Mouse (Mus musculus) megakaryocyte progenitor cell, adult 5-6 weeks (primary cell): Measurements from ENCODE around the gene Aldh8a1. TPM values are rescaled to one million over a fixed set of nuclear protein-coding genes. Genes with fewer than 3 reads are reported as not detected.
A peak's percentile ranks its signal among the peaks of the same experiment; 100 is the strongest.
"Not testable (repeated sequence)": the region's sequence is repeated elsewhere in the genome, so short reads cannot be mapped to it uniquely, and the experiment has no call there.

Experiments
- ATAC-seq: replicated peaks from 2 replicates; pipeline ENCODE4 v1.8.0; 2016; ENCODE audit warnings: mild to moderate bottlenecking, moderate TSS enrichment, inconsistent platforms; ENCODE audit not compliant: poor library complexity
- total RNA-seq, 2 experiments: library from RNA; stranded (forward) in 1 of 2; stranded (reverse) in 1 of 2; fragments of 157-497, 149-512 nt in 1 of 2; fragments of 200-1000 nt in 1 of 2; gene quantifications; 2 replicates each; pipeline versions ENCODE4 v1.2.3 to v1.2.4; 2015 to 2017

Gene Aldh8a1
- total RNA-seq, 2 experiments from 2014 or later: not detected

- ATAC-seq: no peak
Observed at GRCm38 (mm10) chr10:21366471-21366870, 10.6 kb upstream of the Aldh8a1 start.

DNA sequence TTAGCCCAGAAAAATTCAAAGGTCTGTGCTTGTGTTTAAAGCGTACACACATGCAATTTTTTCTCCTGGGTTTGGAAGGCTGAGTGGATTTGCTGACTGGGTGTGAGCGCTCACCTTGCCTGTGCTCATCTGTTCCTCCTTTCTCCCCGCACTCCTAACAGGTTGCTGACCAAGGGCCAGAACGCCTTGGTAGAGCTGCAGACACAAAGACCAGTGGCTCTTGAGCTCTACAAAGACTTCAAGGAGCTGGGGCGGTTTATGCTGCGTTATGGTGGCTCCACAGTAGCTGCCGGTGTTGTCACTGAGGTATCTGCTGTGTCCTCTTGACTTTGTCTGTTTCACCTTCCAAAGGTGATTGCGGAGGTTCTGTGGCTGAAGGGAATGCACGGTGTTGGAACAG, 9.6 kb upstream of the Aldh8a1 start:
- no peak for ATAC-seq

DNA sequence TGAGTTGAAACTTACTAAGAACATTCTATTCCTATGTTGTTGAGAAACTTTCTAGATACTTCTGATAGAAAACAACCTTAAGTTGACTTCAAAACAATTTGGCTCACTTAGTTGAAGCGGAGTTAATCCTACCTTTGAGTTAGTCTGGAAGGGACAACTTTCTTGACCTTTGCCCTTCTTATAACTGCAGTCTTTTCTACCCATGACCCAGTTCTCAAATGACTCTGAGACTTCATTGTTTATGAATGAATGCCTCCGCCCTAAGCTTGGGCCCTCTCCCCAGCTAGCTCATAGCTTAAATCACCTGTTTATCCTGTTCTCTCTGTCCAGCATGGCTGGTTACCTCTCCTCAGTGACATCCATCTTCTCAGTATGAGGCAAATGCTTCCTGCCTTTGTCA, 7.5 kb upstream of the Aldh8a1 start:
- no peak for ATAC-seq

GRCm38 (mm10) chr10:21372271-21372670, 4.8 kb upstream of the Aldh8a1 start:
- no peak for ATAC-seq

DNA sequence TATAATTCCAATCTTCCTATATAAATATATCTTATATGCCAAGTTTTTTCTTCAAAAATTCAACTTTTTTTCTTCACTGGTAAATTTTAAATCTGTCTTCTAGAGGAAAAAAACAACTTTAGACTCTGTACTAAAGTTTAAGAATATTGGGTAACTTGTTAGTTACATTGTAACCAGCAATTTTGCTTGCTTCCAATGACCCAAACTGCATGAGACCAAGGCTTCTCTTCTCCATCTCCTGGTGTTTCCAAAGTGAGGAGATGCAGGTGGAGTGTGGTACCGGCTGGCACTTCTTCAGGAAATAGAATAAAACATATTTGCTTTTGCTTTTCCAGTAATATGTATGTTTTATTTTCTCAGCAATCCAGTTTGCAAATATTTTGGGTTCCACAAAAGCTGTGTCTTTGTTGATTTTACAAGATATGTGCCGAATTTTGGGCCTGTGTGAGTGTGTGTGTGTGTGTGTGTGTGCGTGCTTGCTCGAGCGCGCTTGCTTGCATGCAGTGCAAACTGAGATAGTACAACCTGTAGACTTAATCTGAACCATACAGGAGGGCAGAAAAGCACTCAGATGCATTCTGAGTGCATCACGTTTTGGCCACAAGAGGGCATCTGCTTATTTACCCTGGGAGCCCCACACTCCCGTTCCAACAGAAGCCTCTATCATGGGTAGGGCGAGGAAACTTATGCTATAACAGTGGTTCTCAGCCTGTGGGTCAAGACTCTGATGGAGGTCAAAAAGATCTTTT, 1.3 kb downstream of the Aldh8a1 start:
- peak; percentile 87 for ATAC-seq

DNA sequence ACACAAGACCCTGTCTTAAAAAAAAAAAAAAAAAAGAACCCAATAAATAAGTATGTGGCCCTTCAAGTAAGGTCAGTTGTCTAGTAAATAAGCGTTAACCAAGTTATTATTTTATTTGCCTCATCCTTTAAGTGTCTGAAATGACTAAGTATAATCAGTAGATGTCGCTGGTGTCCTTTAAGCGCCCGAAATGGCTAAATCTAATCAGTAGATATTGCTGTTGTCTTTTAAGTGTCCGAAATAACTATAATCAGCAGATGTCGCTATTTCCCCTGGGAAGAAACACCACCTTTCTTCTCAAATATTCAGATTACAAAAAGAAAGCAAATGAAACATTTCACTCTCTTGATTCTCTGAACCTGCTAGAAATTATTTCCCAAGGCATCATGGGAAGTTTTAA, 5.8 kb downstream of the Aldh8a1 start:
- ATAC-seq: peak; percentile 81

DNA sequence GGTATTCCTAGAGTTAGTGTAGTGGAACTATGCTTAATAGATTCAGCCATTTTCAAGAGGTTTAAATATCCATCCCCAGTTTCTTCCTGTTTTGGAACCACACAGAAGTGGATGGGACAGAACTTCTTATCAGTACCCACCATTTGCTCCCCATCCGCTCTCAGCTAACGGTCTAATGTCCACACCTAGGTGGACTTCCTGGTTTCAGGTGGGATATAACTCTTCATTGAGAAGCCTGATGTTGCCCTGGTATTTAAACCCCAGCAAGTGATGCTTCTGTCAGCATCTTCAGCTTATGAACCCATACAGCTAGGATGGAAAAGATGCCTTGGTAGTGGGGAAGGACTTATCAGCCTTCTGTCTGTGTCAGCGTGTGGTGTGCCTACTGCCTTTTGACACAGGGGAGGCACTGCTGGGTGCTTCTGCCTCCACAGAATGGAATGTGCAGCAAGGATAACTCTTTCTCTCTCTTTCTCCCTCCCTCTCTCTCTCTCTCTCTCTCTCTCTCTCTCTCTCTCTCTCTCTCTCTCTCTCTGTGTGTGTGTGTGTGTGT, 8.1 kb downstream of the Aldh8a1 start:
- peak; percentile 52 for ATAC-seq

DNA sequence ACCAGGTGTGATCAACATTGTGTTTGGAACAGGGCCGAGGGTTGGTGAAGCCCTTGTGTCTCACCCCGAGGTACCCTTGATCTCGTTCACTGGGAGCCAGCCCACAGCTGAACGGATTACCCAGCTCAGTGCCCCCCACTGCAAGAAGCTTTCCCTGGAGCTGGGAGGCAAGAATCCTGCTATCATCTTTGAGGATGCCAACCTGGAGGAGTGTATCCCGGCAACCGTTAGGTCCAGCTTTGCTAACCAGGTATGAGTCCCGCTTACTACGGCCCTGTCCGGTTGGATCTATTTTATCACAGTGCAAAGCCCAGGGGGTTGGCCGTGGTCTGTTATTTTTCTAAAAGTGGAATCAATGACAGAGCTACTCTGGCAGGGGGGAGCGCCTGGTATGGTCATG, 12.0 kb downstream of the Aldh8a1 start:
- ATAC-seq: no peak

GRCm38 (mm10) chr10:21390440-21390839, 13.3 kb downstream of the Aldh8a1 start:
- no peak for ATAC-seq

DNA sequence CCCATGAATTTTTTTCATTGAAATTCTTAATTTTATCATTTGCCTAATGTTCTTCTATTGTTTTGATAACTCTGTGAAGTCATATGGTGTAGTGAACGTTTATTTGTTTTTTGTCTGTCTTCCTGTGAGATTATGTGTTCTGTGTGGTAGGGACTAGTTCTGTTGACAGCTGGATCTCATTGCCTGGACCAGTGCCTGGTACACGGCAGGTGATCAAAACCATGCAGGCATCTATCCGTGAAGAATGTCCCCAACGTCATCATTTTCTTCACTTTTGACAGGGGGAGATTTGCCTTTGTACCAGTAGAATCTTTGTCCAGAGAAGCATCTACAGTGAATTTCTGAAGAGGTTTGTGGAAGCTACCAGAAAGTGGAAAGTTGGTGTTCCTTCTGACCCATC, 14.2 kb downstream of the Aldh8a1 start:
- no peak for ATAC-seq

DNA sequence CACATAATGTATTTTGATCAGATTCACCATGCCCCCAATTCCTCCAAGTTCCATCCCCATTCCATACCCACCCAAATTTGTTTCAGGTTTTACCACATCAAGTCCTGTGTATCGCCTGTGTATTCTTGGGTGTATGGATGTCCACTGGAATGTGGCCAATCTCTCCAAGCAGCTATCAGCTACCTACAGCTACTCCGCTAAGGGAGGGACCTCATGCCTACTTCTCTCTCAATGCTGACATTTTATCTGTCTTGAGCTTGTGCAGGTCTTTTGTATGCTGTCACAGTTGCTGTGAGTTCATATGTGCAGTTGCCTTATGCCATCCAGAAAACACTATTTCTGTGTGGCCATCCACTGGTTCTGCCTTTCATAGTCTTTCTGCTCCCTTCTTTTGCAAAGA, 16.3 kb downstream of the Aldh8a1 start:
- peak; percentile 57 for ATAC-seq

GRCm38 (mm10) chr10:21395426-21396139, 18.5 kb downstream of the Aldh8a1 start:
- ATAC-seq: peak; percentile 57

DNA sequence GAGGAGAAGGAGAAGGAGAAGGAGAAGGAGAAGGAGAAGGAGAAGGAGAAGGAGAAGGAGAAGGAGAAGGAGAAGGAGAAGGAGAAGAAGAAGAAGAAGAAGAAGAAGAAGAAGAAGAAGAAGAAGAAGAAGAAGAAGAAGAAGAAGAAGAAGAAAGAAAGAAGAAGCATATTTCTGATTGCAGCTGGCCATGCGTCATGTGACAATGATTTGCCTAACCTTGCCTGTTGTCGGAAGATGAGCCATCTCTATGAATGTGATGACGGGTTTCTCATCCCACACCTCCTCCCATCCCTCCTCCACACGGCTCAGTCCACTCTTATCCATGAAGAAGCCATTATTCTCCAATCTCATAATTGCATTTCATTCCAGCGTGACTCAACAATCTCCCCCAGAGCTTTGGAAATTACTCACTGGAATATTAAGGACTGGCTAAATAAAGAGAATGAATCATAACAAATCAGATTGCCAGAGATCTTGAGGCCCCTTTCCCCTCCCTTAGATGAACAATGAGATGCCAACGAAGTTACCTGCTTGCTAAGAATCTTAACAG, 21.9 kb downstream of the Aldh8a1 start:
- not testable (repeated sequence) for ATAC-seq

- ATAC-seq: no peak
Observed at GRCm38 (mm10) chr10:21399622-21400021, 22.5 kb downstream of the Aldh8a1 start.

GRCm38 (mm10) chr10:21400031-21400430, 22.9 kb downstream of the Aldh8a1 start:
- peak; percentile 68 for ATAC-seq

- ATAC-seq: no peak
Observed at GRCm38 (mm10) chr10:21400453-21400852, 23.4 kb downstream of the Aldh8a1 start.

GRCm38 (mm10) chr10:21401259-21401658, 24.2 kb downstream of the Aldh8a1 start:
- no peak for ATAC-seq

- ATAC-seq: no peak
Observed at GRCm38 (mm10) chr10:21404822-21405221, 27.7 kb downstream of the Aldh8a1 start.

- ATAC-seq: no peak
Observed at GRCm38 (mm10) chr10:21405707-21406534, 28.8 kb downstream of the Aldh8a1 start.

- no peak for ATAC-seq
Observed at GRCm38 (mm10) chr10:21410711-21411110, 33.6 kb downstream of the Aldh8a1 start.

GRCm38 (mm10) chr10:21411621-21412205, 34.6 kb downstream of the Aldh8a1 start:
- ATAC-seq: no peak
